Mouse (Mus musculus): ENCODE data around the gene Dlgap3.

The Dlgap3 gene

DNA sequence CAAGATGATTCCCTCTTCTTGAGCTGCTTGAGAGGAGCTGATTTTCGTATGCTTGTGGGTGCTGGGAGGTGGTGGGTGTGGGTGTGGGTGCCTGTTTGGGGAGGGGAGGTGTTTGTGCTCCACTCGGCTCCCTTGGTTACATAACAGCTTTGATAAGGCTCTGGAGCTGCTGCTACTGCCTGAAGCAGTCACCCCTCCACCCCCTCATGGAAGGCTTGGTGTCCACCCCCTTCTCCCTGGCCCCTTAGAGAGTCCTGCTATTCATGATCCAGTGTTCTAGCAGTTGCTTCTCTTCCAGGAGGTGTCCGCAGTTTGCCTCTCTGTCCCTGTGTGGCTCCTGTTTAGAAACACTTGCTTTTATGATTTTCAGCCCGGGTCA, 5.9 kb downstream of the Dlgap3 start:
- DNase-seq: peak in 1 of 2 experiments; percentile 5

DNA sequence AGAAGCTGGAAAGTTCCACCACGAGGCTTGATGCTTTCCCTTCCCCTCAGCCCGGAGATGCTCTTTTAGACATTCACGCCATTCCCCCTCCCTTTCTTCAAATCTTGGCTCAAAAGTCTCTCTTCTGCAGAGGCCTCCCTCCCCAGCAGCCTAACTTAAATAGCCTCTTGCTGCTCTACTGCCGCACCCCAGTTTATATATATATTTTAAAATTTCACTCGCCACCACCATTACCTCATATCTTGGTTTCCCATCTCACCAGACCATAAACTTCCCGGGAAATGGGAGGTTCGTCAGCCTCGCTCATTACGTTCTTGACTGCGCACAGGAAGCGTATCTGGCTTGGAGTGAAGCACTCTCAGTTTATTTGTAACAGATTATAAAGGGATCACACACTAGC, 9.0 kb downstream of the Dlgap3 start:
- peak; percentile 1 to 11 for DNase-seq

DNA sequence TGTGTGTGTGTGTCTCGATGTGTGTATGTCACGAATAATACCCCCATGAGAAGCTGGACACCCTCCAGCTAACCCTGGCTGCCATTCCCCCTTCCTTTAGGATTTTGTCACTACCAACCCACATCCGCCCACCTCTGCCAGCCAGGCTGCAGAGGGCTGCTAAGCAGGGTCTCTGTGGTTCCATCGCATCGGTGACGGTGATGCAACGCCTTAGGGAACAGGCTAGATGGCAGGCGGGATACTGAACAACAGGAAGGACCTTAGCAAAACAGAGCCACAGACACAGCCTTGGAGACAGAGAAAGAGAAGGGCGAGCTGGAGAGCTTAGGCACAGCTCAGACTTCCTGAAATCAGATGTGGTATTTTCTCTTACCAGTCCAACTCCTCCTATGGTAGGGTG, 9.7 kb downstream of the Dlgap3 start:
- DNase-seq: peak; percentile 25 to 43

DNA sequence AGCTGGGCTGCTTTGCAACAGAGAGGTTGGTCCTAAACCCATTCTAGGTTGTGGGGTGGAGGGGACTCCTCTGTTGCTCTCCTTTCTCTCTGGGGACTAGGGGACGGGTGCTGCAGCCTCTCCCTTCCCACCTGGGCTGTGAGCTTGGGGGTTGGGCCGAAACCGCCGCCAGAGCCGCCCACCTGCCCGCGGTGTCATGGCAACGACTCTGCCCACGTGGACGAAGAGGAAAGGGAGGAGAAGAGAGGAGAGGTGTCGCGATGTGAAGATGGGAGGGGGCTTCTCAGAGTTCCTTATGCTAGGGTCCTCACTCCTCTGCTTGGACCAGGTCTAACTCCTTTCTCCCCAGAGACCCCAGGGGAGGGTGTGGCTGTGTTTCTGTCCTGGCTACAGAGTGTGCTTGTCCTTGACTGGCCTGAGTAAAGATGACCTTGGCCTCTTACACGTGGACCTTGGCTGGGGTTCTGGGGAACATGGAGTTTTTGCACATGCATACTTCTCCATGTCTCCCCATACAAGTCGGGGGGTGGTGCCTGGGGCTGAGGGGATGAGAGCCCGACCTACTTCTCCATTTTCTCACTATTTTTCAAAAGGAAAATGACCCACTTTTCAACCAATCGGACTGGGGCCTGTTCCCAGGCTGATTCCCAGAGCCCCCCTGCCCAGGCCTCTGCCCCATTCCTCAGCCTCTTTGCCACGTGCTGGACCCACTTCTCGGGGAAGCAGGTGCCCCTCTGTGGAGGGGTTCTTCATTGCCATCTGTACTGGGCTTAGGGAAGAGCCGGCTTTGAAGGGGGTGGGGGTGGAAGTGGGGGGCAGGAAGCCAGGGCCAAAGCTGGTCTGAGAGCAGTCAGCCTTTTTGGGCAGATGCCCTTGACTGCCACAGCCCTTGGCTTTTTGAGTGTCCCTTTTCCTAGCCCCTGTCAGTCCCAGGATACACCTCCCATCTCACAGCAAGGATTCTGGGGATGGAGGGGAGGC, 10.8 kb downstream of the Dlgap3 start:
- peak; percentile 50 to 66 for DNase-seq

DNA sequence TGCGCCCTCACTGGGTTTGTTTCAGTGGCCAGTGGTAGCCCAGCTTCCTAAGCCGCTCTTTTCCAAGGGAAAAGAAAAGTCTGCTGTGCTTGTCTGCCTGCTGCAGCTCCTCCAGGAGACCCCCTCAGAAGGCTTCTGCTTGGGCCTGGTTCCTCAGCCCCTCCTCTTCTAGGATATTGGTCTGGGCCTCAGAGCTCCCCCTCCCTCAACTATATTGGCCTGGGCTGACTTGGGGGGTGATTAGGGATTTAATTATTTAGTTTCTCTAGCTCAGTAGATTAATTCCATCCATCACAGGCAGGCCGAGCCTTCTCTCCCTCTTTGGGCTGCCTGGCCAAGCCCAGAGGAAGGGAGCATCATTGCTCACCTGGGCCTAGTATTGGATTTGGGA, 11.4 kb downstream of the Dlgap3 start:
- no peak for DNase-seq

DNA sequence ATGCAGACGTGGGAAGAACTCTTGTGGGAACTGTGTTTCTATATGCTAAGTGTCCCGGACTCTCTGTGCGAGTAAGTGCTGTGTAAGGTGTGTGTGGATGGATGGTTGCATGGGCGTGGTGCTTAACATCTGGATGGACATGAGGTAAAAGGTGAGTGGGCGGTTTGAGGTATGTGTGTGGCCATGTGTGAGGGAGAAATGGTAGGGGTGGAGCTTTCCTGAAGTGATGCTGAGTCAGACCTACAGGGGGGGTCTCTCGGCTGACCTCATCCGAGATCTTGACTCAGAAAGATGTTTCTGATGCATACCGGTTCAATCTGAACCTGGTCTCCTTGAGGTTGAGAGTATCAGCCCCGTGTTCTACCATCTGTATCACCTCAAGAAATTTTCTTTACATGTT, 12.0 kb downstream of the Dlgap3 start:
- DNase-seq: no peak

DNA sequence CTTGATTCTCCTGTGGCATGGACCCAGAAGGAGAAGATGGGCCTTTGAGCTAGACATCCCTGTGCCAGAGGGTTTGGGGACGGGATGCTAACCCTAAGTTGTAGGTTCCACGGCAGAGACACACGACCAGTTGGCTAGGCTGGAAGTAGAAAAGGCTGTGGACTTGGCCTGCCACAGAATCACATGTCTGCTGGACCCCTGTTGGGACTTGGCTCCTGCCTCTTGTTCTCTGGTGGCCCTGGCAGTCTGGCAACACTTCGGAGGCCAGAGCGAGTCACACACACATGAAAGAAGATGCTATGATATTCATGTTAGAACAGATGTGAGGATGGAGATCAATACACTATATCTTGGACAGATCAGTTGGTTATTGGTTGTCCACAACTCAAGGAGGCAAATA, 14.9 kb downstream of the Dlgap3 start:
- DNase-seq: peak; percentile 91 to 93

DNA sequence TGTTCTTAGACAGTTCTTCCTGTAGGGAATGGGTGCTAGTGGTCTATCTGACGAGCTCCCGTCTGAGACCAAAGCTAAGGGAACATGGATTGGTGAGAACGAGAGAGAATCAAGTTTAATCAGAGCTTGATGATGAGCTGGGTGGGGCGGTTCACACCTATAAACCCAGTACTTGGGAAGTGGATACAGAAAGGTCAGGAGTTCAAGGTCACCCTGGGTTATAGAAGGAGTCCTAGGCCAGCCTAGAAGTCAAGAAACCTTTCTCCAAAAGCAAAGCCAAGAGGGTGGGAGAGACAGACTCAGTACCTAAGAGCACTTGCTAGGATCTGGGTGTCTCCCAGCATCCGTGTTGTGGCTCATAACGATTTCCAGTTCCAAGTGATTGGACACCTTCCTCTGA, 21.9 kb downstream of the Dlgap3 start:
- DNase-seq: no peak

DNA sequence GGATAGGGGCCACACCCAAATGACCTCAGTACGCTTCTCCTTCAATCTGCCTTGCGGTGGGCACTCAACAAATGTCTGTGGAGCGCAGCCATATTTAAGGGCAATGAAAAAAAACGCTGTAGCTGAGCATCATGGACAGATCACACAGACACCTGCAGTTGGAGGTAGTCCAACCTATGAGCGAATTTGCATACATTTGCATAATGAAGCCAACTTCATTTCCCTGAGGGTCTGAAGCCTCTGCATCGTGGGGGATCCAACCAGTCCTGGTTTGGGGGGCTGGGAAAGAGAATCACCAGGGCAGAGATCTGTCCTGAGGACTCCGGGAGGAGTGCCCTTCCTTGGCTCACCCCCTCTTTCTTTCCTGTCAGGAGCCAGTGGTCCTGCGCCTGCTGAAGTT, 23.7 kb downstream of the Dlgap3 start:
- peak in 1 of 2 experiments; percentile 60 for DNase-seq

DNA sequence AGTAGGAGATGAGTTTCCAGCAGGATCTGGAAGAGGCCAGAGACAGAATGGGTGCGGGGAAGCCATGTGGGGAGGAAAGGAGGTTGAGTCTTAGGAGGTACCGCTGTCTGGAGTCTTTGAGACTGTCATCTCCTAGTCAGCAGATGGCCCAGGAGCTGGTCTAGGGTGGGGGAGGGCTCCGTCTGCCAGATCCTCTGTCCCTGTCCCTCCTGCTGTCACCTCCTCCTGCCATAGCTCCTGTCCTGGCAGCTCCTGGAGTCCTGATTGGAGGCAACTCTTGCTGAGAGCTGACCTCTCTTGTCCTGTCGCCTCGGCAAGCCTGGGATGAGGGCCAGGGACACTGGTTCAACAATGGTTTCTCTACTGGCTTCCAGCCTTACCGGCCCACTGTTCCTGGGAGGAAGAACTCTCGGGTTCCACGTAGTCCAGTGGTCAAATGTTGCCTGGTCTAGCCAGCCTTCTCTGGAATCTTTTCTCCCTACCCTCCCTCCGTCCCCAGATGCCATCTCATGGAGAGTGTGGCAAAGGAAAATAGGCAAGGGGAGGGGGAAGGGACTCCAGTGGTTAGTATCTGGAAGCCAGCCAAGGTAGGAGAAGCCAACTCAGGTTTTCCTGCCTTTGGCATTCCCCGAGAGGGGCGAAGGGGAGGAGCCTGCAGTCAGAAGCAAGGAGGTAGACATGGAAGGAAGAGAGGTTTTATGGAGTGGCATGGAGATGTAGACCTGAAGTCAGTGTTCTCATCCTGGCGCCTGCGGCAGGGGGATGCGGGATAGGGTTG, 24.6 kb downstream of the Dlgap3 start:
- DNase-seq: peak; percentile 95 to 96

DNA sequence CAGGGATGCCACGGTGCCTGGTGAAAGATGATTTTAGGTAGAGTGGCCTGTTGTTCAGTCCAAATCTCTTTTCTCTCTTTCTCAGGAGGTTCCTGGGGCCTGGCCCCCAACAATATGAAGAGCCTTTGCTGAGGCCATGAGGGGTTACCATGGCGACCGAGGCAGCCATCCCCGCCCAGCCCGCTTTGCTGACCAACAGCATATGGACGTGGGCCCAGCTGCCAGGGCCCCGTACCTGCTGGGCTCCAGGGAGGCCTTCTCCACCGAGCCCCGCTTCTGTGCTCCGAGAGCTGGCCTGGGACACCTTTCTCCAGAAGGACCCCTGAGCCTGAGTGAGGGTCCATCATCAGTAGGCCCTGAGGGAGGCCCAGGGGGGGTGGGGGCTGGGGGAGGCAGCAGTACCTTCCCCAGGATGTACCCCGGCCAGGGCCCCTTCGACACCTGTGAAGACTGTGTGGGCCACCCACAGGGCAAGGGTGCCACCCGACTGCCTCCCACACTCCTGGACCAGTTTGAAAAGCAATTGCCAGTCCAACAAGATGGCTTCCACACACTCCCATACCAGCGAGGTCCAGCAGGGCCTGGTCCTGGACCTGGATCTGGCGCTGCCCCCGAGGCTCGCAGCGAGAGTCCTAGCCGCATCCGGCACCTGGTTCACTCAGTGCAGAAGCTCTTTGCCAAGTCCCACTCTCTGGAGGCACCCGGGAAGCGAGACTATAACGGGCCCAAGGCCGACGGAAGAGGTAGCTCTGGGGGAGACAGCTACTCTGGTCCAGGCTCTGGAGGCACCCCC, 25.7 kb downstream of the Dlgap3 start:
- peak; percentile 68 to 70 for DNase-seq

DNA sequence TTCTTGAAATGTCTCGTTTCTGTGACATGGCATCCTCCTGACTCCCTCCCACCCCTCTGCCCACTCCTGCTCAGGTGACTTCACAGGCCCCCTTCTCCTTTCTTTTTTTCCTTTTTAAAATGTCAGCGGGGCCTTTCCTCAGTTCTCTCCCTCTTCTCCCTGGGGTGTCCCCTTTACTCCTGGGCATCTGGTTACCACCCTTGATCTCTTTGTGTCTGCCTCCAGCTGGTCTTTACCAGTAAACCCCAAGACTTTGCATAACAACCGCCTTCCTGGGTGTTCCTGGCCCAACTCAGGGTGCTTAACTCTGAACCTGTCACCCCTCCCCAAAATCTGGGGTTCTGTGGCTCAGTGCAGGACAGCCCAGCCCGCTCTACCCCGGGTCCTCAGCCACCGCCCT, 29.6 kb downstream of the Dlgap3 start:
- no peak for DNase-seq

DNA sequence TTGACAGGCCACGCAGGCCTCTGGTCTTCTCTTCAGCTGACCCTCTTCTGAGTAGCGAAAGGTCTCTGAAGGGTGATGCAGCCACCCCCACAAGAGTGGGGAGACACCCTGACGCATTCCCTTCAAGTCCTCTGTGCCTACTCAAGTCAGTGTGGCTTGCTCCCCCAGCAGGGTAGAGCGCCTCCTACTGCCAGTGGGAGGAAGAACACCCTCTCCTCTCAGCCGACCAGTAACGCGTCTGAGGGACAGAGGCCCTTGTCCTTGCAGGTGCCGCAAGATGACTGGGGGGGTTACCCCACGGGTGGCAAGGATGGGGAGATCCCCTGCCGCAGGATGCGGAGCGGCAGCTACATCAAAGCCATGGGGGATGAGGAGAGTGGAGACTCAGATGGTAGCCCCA, 30.4 kb downstream of the Dlgap3 start:
- DNase-seq: peak in 1 of 2 experiments; percentile 67

DNA sequence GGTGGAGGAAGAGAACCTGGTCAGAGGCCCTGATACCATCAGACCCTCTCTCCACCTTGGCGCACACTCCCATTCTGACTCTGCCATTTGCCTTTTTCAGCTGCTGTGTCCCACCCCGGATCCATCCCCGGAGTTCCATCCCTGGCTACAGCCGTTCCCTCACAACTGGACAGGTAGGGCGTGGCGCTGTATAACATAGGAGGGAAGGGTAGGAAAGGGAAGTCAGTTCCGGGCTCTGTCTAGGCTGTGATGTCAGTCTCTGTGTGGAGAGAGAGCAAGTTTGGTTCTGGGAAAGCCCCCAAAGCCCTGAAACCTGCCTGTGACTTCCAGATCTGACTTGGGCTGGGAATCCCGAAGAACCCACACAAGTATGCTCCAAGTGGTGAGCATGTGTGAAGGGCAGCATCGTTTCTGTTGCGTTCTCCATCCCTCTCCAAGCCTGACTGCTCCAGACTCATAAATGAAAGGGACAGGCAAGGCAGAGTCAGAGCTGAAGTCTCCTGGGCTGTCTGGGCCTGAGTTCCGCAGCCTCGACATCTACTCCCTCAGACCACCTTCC, 31.2 kb downstream of the Dlgap3 start:
- DNase-seq: no peak

DNA sequence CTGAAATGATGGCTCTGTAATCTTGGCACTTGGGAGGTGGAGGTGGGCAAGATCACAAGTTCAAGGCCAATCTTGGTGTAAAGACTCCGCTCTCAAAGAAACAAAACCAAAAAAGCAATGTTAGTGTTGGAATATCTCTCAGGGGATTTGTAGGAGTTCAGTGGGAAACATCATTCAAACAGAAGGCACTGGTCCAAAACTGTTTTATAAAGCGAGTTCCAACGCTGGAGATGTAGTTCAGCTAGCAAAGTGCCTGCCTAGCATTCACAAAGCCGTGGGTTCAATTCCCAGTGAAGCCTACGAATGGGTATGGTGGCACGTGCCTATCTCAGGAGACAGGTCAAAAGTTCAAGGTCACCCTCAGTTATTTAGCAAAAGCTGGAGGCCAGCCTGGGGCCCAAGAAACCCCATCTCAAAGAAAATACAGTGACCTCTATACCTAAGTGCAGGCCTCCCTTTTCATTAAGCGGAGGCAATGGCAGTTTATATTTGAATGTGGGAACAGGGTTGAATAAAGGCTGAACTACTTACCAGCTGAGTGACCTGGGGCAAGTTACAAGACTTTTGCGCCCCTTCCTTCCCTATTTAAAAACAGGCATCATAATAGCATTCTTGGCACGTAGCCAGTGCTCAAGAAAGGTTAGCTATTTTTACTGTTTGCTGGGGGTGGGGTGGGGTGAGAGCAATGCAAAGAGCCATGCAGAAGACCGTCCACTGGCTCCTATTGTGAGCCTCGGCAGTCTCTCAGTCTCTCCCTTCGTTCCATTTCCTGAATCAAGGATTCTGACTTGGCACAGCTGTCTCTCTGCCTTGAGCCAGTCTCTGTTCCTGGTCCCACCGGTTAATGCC, 32.0 kb downstream of the Dlgap3 start:
- DNase-seq: no peak

DNA sequence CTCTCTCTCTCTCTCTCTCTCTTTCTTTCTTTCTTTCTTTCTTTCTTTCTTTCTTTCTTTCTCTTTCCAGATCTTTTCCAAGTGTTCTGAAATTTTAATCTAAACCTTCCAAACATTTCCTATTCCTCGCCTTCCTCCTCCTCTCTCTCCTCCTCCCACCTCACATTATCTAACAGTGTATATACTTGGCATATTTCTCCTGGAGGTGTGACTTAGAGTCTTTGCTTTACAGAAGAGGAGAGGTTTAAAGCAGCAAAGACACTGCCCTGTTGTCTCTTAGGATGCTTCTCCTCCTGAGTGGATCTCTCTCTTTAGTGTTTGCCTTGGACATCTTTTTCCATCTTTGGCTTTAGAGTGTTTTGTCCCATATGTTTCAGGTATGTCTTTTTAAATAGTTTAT, 34.1 kb downstream of the Dlgap3 start:
- DNase-seq: no peak

DNA sequence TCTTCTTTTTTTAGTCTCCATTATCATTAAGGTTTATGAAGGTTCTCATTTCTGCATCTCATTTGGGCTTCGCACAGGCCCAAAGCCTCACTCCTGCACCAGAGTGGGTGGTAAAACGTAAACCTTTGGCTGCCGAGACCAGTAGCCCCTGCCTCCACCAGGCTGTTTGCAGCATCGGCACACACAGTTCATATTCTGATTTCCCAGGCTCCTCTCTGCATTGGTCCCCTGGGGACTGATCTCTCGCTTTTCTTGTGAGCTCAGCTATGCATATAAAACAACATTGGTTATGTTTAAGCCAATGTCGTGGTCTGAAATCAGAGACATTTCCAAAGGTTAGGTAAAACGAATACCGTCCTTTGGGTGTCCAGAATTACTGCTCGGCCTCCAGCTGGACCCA, 42.3 kb downstream of the Dlgap3 start:
- no peak for DNase-seq

DNA sequence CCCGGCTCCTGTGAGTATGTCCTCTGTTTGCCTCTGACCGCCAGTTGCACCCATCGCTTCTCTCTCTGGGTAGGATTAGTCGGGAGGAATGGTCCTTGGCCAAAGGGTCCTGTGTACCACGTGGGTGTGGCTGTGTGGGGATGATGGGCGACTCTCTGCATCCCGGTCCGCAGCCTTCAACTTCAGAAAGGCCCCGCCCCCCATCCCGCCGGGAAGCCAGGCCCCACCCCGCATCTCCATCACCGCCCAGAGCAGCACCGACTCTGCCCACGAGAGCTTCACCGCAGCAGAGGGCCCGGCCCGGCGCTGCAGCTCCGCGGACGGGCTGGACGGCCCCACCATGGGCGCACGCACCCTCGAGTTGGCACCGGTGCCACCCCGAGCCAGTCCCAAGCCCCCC, 45.5 kb downstream of the Dlgap3 start:
- DNase-seq: no peak

DNA sequence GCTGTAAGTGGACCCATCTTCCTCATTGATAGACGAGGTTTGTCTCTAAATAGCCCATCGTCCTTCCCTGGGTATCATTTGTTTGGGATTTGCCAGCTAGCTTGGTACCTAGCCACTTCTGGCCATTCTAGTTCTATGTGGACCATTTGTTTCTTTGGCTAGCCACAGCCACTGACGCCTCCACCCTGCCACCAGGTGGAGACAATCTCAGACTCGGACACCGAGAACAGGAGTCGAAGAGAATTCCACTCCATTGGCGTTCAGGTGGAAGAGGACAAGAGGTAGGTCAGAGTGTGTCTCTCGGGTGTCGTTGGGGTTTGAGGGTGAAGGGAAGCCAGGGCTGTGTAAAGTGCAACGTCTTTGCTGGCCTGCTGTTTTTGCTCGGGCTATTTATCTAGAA, 46.1 kb downstream of the Dlgap3 start:
- peak; percentile 80 to 81 for DNase-seq

DNA sequence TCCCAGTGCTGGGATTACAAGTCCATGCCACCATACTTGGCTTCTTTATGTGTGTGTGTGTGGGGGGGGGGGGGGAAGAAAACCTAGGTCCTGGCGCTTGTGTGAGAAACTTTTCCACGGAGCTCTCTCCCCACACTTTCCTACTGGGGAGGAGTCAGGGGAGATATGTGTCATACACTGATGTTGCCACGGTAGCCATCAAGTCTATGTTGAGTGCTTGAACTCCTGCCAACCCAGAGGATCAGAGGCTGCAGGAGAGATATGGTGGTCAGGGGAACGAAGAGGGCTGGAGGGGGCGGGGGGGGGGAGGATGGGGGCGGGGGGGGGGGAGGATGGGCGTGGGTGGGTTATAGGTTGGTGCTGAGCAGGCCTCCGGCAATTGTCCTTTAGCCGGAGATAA, 46.8 kb downstream of the Dlgap3 start:
- no peak for DNase-seq

DNA sequence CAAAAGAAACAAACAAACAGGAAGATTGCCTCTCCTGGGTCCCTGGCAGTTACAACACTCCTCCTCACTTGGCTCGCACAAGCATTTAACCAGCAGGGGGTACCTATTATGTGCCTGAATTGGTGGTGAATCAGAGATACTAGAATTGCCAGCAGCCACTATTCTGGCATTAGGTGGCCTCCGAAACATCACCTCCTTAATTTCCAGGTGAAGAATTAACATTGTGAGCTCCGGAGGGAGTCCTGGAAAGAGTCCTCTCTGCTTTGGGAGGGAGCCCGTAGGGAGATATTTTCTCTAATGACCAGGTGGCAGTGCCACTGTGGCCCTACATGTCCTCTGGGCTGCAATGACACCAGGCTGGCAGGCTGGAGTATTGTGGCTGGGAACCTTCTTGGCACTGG, 47.2 kb downstream of the Dlgap3 start:
- DNase-seq: peak; percentile 41 to 66

DNA sequence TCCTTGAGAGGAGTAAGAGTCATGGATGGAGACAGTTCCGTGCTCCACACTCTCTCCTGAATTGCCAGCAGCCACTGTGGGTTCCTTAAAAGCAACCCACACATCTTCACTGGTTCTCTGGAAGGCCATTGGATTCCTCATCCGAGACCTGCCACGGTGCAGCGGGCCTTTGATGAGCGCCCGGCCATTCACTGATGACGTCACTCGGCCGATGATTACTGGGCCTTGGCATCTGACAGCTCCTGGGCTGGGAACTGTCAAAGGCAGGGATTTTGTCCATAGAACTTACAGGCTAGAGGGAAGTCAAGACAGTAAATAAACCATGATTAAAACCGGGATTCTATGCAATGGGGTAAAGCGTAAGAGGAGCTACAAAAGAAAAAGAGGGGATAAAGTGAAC, 48.0 kb downstream of the Dlgap3 start:
- DNase-seq: no peak

All from cerebellum, postnatal 14 days (tissue).